Mouse (Mus musculus) liver, adult 2 months (tissue): ENCODE measurements around the gene Myh13.

Source experiments
- CTCF ChIP-seq: fragments of 200-500 bp; IDR thresholded peaks from 2 replicates; pipeline ENCODE4 v1.5.1; 2011; ENCODE audit warnings: low read depth, low read length, control low read depth
- POLR2A ChIP-seq: fragments of 200-500 bp; IDR thresholded peaks from 2 replicates; pipeline ENCODE4 v1.6.1; 2011; ENCODE audit warnings: low read length, control low read depth; ENCODE audit not compliant: insufficient read depth; ENCODE audit errors: extremely low read depth

- peak; percentile 30; the same call in 1 of the 2 replicates for TF ChIP-seq CTCF
- TF ChIP-seq POLR2A, result no peak
Observed at GRCm38 (mm10) chr11:67376308-67376707, 54.9 kb downstream of the Myh13 start.
